Mouse (Mus musculus) hindbrain, embryonic 16.5 days (tissue): ENCODE data around the gene Trip11. TPM values are rescaled to one million over a fixed set of nuclear protein-coding genes. Genes with fewer than 3 reads are reported as not detected.

ENCODE experiments used
- ATAC-seq: fragments of 200-750 bp; cut with Nextera tagmentation; 2 replicates; pipeline ENCODE4 v1.8.0; 2017; ENCODE audit warnings: moderate TSS enrichment, moderate library complexity
- H3K27ac ChIP-seq: fragments of 300-500 bp; sonication (generic); 2 replicates; pipeline ENCODE4 v1.5.1; 2014; ENCODE audit warnings: low read depth, mild to moderate bottlenecking, control low read depth, low read length, moderate library complexity
- H3K27me3 ChIP-seq: fragments of 300-500 bp; sonication (generic); replicated peaks from 2 replicates; pipeline ENCODE4 v1.6.1; 2014; ENCODE audit warnings: low read length; ENCODE audit not compliant: control insufficient read depth, insufficient read depth
- H3K36me3 ChIP-seq: fragments of 300-500 bp; sonication (generic); 2 replicates; pipeline ENCODE4 v1.6.1; 2014; ENCODE audit warnings: mild to moderate bottlenecking, low read length, moderate library complexity, mixed read lengths; ENCODE audit not compliant: control insufficient read depth, insufficient read depth
- H3K4me1 ChIP-seq: fragments of 300-500 bp; sonication (generic); 2 replicates; pipeline ENCODE4 v1.6.1; 2014; ENCODE audit warnings: low read depth, low read length; ENCODE audit not compliant: control insufficient read depth, insufficient read depth
- H3K4me2 ChIP-seq: fragments of 300-500 bp; sonication (generic); 2 replicates; pipeline ENCODE4 v1.6.1; 2014; ENCODE audit warnings: mild to moderate bottlenecking, low read length, control low read depth, moderate library complexity
- H3K4me3 ChIP-seq: fragments of 300-500 bp; sonication (generic); 2 replicates; pipeline ENCODE4 v1.5.1; 2014; ENCODE audit warnings: mild to moderate bottlenecking, low read length, control low read depth, moderate library complexity
- H3K9ac ChIP-seq: fragments of 300-500 bp; sonication (generic); 2 replicates; pipeline ENCODE4 v1.6.1; 2014; ENCODE audit warnings: low read depth, mild to moderate bottlenecking, control low read depth, low read length, moderate library complexity
- H3K9me3 ChIP-seq: fragments of 300-500 bp; sonication (generic); 2 replicates; pipeline ENCODE4 v1.6.1; 2014; ENCODE audit warnings: mild to moderate bottlenecking, low read length, moderate library complexity; ENCODE audit not compliant: control insufficient read depth
- WGBS: fragments of 180-500 bp; shearing (Covaris S2); extraction: QIAGEN DNeasy Blood & Tissue Kit; methylation state at CpG from one replicate; pipeline ENCODE4 v1.1.7; 2014; 5-methylcytosine and 5-hydroxymethylcytosine counted together
- polyA plus RNA-seq: library from polyadenylated mRNA; unstranded; fragments of >200 nt; fragmentation: Nextera tagmentation; extraction: Ambion mirVana; gene quantifications from 2 replicates; pipeline ENCODE4 v1.2.1, GENCODE M21; 2015

The Trip11 gene
- polyA plus RNA-seq, 1 experiment from 2014 or later, result 21.8 TPM

- WGBS, result 95% methylated on average over 4 of the region's 4 CpGs
- ATAC-seq, result no peak
- H3K9ac ChIP-seq, result no peak overlapping the region
- H3K4me2 ChIP-seq, result no peak overlapping the region
- no peaks in the 10 kb centered on the region for H3K27me3 ChIP-seq
- H3K27ac ChIP-seq, result no peak overlapping the region
- no peaks in the 10 kb centered on the region for H3K9me3 ChIP-seq
- H3K4me1 ChIP-seq, result no peaks in the 10 kb centered on the region
- no peak overlapping the region for H3K4me3 ChIP-seq
- H3K36me3 ChIP-seq, result peaks cover 13% of the 10 kb centered on the region
These were observed 78.4 kb downstream of the Trip11 start for GRCm38 (mm10) chr12:101834715-101835114.

DNA sequence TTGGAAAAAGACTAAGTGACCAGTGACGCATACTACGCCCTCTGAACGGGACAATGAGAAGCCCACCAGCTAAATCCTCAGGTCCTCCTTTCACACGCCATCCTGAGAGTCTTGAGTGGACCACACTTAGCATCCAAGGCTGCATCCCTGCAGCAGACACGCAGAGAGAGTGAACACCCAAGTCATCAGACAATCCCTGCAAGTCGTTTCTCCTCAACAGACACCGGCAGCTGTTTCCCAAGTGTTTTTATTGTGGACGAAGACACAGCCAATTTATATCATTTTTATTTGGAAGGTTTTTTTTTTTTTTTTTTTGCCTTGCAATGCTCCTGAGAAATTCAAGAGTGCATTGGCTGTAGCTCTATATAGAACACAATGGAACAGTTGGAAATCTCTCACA lies 79.3 kb downstream of the Trip11 start:
- no peaks in the 10 kb centered on the region for H3K27me3 ChIP-seq
- WGBS, result 95% methylated on average over 8 of the region's 8 CpGs
- H3K27ac ChIP-seq, result no peak overlapping the region
- H3K9me3 ChIP-seq, result no peaks in the 10 kb centered on the region
- H3K4me2 ChIP-seq, result no peak overlapping the region
- no peak overlapping the region for H3K4me3 ChIP-seq
- peaks cover 12% of the 10 kb centered on the region for H3K36me3 ChIP-seq
- no peak for ATAC-seq
- no peak overlapping the region for H3K9ac ChIP-seq
- H3K4me1 ChIP-seq, result no peaks in the 10 kb centered on the region

- Histone ChIP-seq H3K9me3 (no peaks in the 10 kb centered on the region), H3K4me1 (no peaks in the 10 kb centered on the region), H3K9ac (no peak overlapping the region), H3K27ac (no peak overlapping the region), H3K4me2 (no peak overlapping the region), H3K36me3 (peaks cover 10% of the 10 kb centered on the region), H3K4me3 (no peak overlapping the region), H3K27me3 (no peaks in the 10 kb centered on the region)
- ATAC-seq, result no peak
- 94% methylated on average over 6 of the region's 6 CpGs for WGBS
These were observed 80.0 kb downstream of the Trip11 start for GRCm38 (mm10) chr12:101833115-101833506.

- Histone ChIP-seq H3K9me3 (no peaks in the 10 kb centered on the region), H3K4me1 (no peaks in the 10 kb centered on the region), H3K4me2 (no peak overlapping the region), H3K36me3 (peaks cover 9% of the 10 kb centered on the region), H3K9ac (no peak overlapping the region), H3K27ac (no peak overlapping the region), H3K4me3 (no peak overlapping the region), H3K27me3 (no peaks in the 10 kb centered on the region)
- ATAC-seq, result no peak
- 93% methylated on average over 7 of the region's 7 CpGs for WGBS
These were observed 80.6 kb downstream of the Trip11 start for GRCm38 (mm10) chr12:101832179-101833114.

DNA sequence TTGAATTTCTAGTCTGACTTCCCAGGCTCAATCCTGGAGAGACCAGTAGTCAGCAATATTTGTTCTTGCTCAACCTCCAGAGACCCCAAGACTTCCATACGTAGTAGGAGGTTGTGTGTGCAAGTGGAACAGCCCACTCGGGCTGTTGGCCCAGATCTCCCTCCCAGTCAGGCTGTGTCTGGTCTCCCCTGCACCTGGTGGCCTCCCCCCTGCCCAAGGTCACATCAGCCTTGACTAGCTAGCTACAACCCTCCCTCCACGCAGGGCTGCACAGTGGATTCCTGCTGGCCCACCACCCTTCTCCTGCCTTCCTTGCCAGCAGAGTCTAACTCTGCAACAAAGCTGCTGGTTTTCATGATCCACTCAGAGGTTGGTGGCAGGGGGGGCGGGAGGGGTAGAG lies 81.8 kb downstream of the Trip11 start:
- H3K36me3 ChIP-seq, result peaks cover 5% of the 10 kb centered on the region

DNA sequence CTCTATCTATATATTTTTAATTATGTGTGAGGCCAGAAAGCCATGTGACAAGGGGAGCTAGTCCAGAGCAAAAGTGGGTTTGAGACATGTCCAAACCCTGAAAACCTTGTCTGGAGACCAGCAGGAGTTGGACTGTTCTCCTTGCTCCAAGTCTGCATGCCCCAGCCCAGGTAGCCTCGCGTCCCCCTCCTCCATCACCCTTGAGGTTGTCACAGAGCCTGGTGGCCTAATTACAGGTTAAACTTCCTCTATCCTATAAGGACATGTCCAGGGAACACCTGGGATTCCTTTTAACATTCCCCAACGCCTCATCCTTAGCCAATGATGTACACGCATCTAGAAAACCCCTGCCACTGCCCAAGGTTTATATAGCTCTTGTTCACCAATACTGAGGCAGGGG lies 89.9 kb downstream of the Trip11 start:
- H3K27ac ChIP-seq, result no peak overlapping the region
- 91% methylated on average over 4 of the region's 4 CpGs for WGBS
- no peak overlapping the region for H3K4me2 ChIP-seq
- peaks cover 6% of the 10 kb centered on the region; the same call in 1 of the 2 replicates for H3K4me1 ChIP-seq
- ATAC-seq, result no peak
- no peaks in the 10 kb centered on the region for H3K36me3 ChIP-seq
- no peak overlapping the region for H3K4me3 ChIP-seq
- H3K9ac ChIP-seq, result no peak overlapping the region
- no peaks in the 10 kb centered on the region for H3K27me3 ChIP-seq
- H3K9me3 ChIP-seq, result no peaks in the 10 kb centered on the region

More for the DNA sequence above, 81.8 kb downstream of the Trip11 start:
- Histone ChIP-seq H3K9me3 (no peaks in the 10 kb centered on the region), H3K4me1 (no peaks in the 10 kb centered on the region), H3K27ac (no peak overlapping the region), H3K27me3 (no peaks in the 10 kb centered on the region), H3K9ac (no peak overlapping the region), H3K4me3 (no peak overlapping the region), H3K4me2 (no peak overlapping the region)
- 66% methylated on average over 4 of the region's 4 CpGs for WGBS
- no peak for ATAC-seq

DNA sequence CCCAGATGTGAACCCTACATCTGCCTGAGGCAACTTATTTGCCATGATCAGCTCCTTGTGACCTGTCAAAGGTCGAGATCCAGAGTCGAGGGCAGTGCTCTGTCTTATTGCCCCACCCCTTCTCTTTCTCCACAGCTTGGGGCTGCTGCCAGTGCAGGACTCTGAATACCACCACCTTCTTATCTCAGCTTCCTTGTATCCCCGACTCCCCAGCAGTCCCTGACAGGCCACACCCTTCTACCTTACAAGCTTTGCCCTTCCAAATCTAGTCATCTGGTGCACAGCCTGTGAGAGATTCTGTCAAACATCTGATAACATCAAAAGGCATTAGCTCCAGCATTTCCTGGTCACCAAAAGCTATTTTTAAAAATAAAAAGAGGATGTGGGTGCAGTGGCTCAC lies 91.5 kb downstream of the Trip11 start:
- no peak for ATAC-seq
- no peak overlapping the region for H3K4me2 ChIP-seq
- 0 out of 2 replicates have a peak, but pooled peaks cover 2% of the 10 kb centered on the region for H3K27me3 ChIP-seq
- no peaks in the 10 kb centered on the region for H3K36me3 ChIP-seq
- WGBS, result 35% methylated on average over 3 of the region's 3 CpGs
- no peak overlapping the region for H3K9ac ChIP-seq
- no peak overlapping the region for H3K27ac ChIP-seq
- H3K4me1 ChIP-seq, result peaks cover 6% of the 10 kb centered on the region; the same call in 1 of the 2 replicates
- no peak overlapping the region for H3K4me3 ChIP-seq
- no peaks in the 10 kb centered on the region for H3K9me3 ChIP-seq

DNA sequence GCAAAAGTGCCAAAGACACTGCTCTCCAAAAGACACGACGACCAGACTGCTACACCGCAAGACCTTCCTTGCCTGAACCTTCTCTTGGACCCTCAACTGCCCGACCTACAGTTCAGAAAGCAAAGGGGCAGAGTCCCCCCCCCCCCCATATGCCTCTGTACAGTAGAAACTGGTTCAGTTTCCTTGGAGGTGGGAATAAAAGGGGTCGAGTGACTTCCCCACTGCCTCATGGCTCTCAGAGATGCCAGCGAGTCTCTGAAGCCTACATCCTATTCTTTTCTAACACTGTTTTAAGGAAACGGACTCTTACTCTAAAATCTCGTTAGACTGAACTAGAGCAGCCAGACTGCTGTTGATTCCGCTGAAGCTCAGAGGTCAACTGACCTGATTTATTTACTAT lies 93.5 kb downstream of the Trip11 start:
- H3K27ac ChIP-seq, result no peak overlapping the region
- WGBS, result 50% methylated on average over 9 of the region's 9 CpGs
- no peak overlapping the region for H3K9ac ChIP-seq
- H3K4me2 ChIP-seq, result peak overlapping the region; percentile 99
- H3K9me3 ChIP-seq, result no peaks in the 10 kb centered on the region
- peak overlapping the region; percentile 53 for H3K4me3 ChIP-seq
- H3K36me3 ChIP-seq, result no peaks in the 10 kb centered on the region
- H3K4me1 ChIP-seq, result peaks cover 6% of the 10 kb centered on the region; the same call in 1 of the 2 replicates
- H3K27me3 ChIP-seq, result 0 out of 2 replicates have a peak, but pooled peaks cover 3% of the 10 kb centered on the region
- no peak for ATAC-seq

- 0 out of 2 replicates have a peak, but pooled peaks cover 3% of the 10 kb centered on the region for H3K27me3 ChIP-seq
- H3K9me3 ChIP-seq, result no peaks in the 10 kb centered on the region
- H3K27ac ChIP-seq, result no peak within 1 kb of the TSS
- H3K4me2 ChIP-seq, result peak within 1 kb of the TSS; percentile 99
- ATAC-seq, result peak; percentile 78
- H3K4me3 ChIP-seq, result peak within 1 kb of the TSS; percentile 53
- H3K4me1 ChIP-seq, result peaks cover 6% of the 10 kb centered on the region; the same call in 1 of the 2 replicates
- H3K36me3 ChIP-seq, result no peaks in the 10 kb centered on the region
- WGBS, result under 1% methylated on average over 46 of the region's 46 CpGs
- peak within 1 kb of the TSS; percentile 64 for H3K9ac ChIP-seq
These were observed 94.3 kb downstream of the Trip11 start, which contains the start of gene Fbln5 for GRCm38 (mm10) chr12:101818608-101819370. TSS of gene Fbln5 (minus strand) at chr12:101819055.
